Mouse (Mus musculus) heart, embryonic 15.5 days (tissue): ENCODE measurements around the gene Gm15319. TPM values are rescaled to one million over a fixed set of nuclear protein-coding genes. Genes with fewer than 3 reads are reported as not detected.
A peak's percentile ranks its signal among the peaks of the same experiment; 100 is the strongest.
"Not testable (repeated sequence)": the region's sequence is repeated elsewhere in the genome, so short reads cannot be mapped to it uniquely, and the experiment has no call there.

Experiments
- ATAC-seq: fragments of 200-750 bp; cut with Nextera tagmentation; replicated peaks from 2 replicates; pipeline ENCODE4 v1.8.0; 2017; ENCODE audit warnings: low read depth, moderate TSS enrichment; ENCODE audit not compliant: insufficient number of reproducible peaks, insufficient read depth, low FRiP score
- H3K27ac ChIP-seq: fragments of 300-500 bp; sonication (generic); 2 replicates; pipeline ENCODE4 v1.5.1; 2015; ENCODE audit warnings: mild to moderate bottlenecking, inconsistent platforms
- H3K27me3 ChIP-seq: fragments of 300-500 bp; sonication (generic); 2 replicates; pipeline ENCODE4 v1.6.1; 2015; ENCODE audit warnings: inconsistent platforms
- H3K36me3 ChIP-seq: fragments of 300-500 bp; sonication (generic); 2 replicates; pipeline ENCODE4 v1.6.1; 2015; ENCODE audit warnings: mild to moderate bottlenecking, inconsistent platforms
- H3K4me1 ChIP-seq: fragments of 300-500 bp; sonication (generic); replicated peaks from 2 replicates; pipeline ENCODE4 v1.6.1; 2015; ENCODE audit warnings: inconsistent platforms
- H3K4me2 ChIP-seq: fragments of 300-500 bp; sonication (generic); 2 replicates; pipeline ENCODE4 v1.6.1; 2015; ENCODE audit warnings: inconsistent platforms, mild to moderate bottlenecking, moderate library complexity
- H3K4me3 ChIP-seq: fragments of 300-500 bp; sonication (generic); 2 replicates; pipeline ENCODE4 v1.5.1; 2015; ENCODE audit warnings: mild to moderate bottlenecking, inconsistent platforms
- H3K9ac ChIP-seq: fragments of 300-500 bp; sonication (generic); 2 replicates; pipeline ENCODE4 v1.6.1; 2015; ENCODE audit warnings: mild to moderate bottlenecking, inconsistent platforms
- H3K9me3 ChIP-seq: fragments of 300-500 bp; sonication (generic); replicated peaks from 2 replicates; pipeline ENCODE4 v1.6.1; 2016; ENCODE audit warnings: inconsistent platforms
- WGBS: fragments of 180-500 bp; shearing (Covaris S2); methylation state at CpG from one replicate; pipeline ENCODE4 v1.1.7; 2015; ENCODE audit warnings: mixed read lengths; 5-methylcytosine and 5-hydroxymethylcytosine counted together
- polyA plus RNA-seq: library from polyadenylated mRNA; unstranded; fragments of >200 nt; fragmentation: Nextera tagmentation; extraction: Ambion mirVana; gene quantifications from 2 replicates; pipeline ENCODE4 v1.2.1, GENCODE M21; 2015

Gm15319 gene
- polyA plus RNA-seq, 1 experiment from 2014 or later: not detected

DNA sequence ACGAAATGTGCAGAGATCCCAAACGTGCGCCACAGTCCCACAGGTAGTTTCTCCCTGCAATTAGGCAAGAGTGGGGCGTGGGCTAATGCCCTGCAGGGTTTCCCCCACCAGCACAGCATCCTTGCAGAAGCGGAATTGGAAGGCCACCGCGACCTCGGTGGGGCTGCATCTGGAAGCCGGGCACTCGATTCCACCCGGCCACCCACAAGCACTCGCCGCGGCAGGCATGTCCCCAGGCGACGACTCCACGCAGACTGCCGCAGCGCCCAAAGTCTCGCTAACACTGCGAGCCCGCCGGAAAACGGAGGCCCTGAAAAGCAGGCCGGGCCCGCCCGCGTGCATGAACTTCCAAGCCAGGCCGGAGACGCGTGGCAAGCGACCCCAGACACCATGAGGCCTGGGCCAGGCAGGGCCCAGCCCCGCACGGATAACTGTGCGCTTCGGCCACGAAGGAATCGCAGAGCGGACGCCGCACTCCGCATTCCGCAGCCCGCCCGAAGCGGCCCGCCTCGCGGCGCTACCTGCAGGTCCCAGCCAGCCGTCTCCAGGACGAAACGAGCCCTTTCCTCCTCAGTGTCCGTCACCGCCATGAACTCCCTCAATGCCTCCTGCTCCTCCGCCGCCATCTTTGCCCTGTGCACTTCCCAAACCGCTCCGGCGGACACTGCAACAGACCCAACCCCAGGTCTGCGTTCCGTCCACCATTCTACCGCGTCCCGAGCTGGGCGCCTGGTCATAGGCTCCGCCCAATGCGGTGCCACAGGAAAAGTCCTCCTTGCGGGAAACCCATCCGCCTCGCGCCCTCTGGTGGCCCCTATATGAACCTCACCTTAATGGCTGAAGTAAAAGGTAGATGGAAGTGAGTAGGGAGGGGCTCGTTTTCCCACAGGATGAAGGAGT is 66.0 kb downstream of the Gm15319 start:
- Histone ChIP-seq H3K4me3 (peak overlapping the region; percentile 65), H3K4me2 (peak overlapping the region; percentile 62), H3K9ac (peak overlapping the region; percentile 75), H3K27ac (peak overlapping the region; percentile 63; the same call in 1 of the 2 replicates)
- not testable (repeated sequence) for H3K36me3 ChIP-seq, H3K27me3 ChIP-seq, H3K4me1 ChIP-seq, H3K9me3 ChIP-seq
- WGBS: 10% methylated on average over 71 of the region's 73 CpGs
- ATAC-seq: peak; percentile 97

DNA sequence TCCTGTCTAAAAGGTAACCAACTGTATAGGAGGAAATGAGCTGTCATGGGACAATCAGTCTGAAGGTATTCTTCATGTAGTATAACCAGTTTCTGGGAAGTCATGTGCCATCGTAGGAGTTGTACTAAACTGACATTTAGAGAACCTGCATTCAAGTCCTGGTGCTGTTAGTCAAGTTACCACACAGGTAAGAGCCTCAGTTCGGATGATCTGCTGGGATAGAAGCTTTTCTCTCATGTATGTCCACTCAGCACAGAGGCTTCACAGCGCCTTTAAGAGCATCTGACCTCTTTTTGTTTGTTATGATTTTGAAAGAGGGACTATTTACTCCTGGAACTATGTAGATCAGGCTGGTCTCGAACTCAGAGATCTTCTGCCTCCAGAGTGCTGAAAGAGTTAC is 67.1 kb downstream of the Gm15319 start:
- not testable (repeated sequence) for H3K27ac ChIP-seq, H3K9ac ChIP-seq, H3K4me3 ChIP-seq, H3K27me3 ChIP-seq, ATAC-seq, H3K9me3 ChIP-seq, H3K4me2 ChIP-seq, H3K4me1 ChIP-seq, H3K36me3 ChIP-seq
- 89% methylated on average over 3 of the region's 4 CpGs for WGBS

DNA sequence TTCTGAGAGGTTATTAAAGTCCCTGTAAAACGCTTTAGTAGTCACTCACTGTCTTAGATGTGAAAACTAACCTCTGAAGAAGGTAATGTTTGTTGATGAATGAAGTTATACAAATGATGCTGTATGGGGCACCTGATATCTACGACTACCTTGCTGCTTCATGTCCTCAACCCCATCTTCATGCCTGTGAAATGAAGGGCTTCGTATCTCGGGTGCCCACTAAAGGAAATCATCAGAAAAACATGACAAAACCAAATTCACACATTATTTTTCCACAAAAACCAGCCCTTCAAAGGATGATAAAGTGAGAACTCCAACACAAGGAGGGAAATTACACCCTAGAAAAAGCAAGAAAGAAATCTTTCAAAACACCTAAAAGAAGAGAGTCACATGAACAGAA is 68.2 kb downstream of the Gm15319 start:
- H3K9ac ChIP-seq, H3K9me3 ChIP-seq, H3K36me3 ChIP-seq, H3K4me3 ChIP-seq, H3K4me1 ChIP-seq, H3K4me2 ChIP-seq, H3K27ac ChIP-seq, H3K27me3 ChIP-seq, ATAC-seq: not testable (repeated sequence)
- WGBS: 86% methylated on average over 4 of the region's 4 CpGs

DNA sequence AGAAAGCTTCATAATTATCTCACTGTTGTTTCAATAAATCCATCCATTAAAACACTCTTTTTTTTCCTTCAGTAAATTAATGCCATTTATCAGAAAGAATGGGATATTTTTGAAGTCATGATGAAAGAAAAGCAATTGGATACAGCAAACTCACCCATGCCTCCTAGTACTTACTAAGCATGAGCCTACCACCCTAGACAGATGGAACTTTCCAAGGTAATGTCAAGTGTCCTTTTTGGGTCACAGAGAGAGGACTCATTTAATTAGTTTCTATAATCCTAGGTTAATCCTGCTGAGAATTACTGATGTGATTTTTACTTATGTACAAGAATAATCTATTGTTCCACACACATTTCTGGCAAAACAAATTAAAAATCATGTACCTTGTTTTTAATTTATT is 69.0 kb downstream of the Gm15319 start:
- H3K27ac ChIP-seq, H3K4me1 ChIP-seq, H3K36me3 ChIP-seq, ATAC-seq, H3K4me2 ChIP-seq, H3K9ac ChIP-seq, H3K27me3 ChIP-seq, H3K4me3 ChIP-seq, H3K9me3 ChIP-seq: not testable (repeated sequence)

DNA sequence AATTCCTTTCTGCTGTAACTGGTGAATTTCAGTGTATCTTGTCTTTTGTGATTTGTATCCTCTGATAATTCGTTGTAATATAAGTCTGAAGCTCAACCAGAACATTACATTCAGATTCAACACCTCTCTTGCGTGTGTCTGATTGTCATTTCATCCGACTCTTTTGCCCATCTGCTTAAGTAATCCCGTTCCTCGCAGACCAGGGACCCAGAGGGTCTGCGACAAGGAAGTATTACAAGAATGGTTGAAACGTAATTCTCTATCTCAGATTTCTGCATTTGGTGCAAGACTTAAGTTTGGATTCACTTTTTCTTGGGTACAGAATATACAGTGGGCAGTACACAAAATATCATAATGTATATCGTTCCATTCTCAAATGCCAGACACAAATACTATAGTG is 73.0 kb downstream of the Gm15319 start:
- not testable (repeated sequence) for H3K27me3 ChIP-seq, H3K4me3 ChIP-seq, H3K27ac ChIP-seq, H3K9me3 ChIP-seq, H3K4me2 ChIP-seq, H3K4me1 ChIP-seq, ATAC-seq, H3K36me3 ChIP-seq, H3K9ac ChIP-seq
- 69% methylated on average over 6 of the region's 8 CpGs for WGBS

DNA sequence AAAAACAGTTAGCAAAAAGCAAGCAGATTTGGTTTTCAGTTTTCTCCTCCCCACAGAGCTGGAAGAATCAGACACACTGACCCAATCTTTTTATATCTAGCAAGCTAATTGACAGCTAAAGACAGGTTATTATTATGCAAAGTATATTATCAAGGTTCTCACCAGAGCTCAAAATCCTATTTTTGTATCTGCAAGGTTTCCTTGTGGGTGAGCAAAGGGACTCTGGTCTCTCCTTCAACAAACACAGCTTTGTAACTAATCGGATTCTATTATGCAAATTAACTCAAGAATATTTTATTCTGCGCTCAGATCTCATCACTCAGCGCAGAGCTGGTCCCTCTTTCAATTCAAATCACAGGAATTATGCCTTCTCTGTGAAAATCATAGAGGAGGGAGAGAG is 74.1 kb downstream of the Gm15319 start:
- H3K4me3 ChIP-seq, H3K9me3 ChIP-seq, H3K27ac ChIP-seq, H3K36me3 ChIP-seq, H3K9ac ChIP-seq, H3K27me3 ChIP-seq, H3K4me1 ChIP-seq, H3K4me2 ChIP-seq, ATAC-seq: not testable (repeated sequence)
- WGBS: 93% methylated on average over 2 of the region's 3 CpGs

DNA sequence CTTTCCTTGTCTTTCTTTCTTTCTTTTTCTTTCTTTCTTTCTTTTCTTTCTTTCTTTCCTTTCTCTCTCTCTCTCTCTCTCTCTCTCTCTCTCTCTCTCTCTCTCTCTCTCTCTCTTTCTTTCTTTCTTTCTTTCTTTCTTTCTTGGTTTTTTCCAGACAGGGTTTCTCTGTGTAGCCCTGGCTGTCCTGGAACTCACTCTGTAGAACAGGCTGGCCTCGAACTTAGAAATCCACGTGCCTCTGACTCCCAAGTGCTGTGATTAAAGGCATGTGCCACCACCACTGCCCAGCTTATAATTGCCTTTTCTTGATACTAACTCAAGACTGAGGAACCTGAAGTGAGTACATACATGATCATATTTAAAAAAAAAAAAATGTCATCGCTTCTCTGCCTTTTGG is 75.3 kb downstream of the Gm15319 start:
- H3K27me3 ChIP-seq, H3K9me3 ChIP-seq, H3K4me1 ChIP-seq, H3K36me3 ChIP-seq, H3K27ac ChIP-seq, H3K4me2 ChIP-seq, H3K9ac ChIP-seq, ATAC-seq, H3K4me3 ChIP-seq: not testable (repeated sequence)
- 86% methylated on average over 3 of the region's 3 CpGs for WGBS
